Mouse (Mus musculus) heart, adult 2 months (tissue): ENCODE results near the gene Csnk2a2.

ENCODE experiments used
- CTCF ChIP-seq: fragments of 200-600 bp; IDR thresholded peaks from 2 replicates; pipeline ENCODE4 v1.8.1; 2022; ENCODE audit warnings: antibody characterized with exemption, mild to moderate bottlenecking, moderate library complexity
- EP300 ChIP-seq: fragments of 200-500 bp; IDR thresholded peaks from 2 replicates; pipeline ENCODE4 v1.6.1; 2011; ENCODE audit warnings: low read depth, low read length, control low read depth; ENCODE audit not compliant: insufficient read depth
- POLR2A ChIP-seq: fragments of 200-500 bp; IDR thresholded peaks from 2 replicates; pipeline ENCODE4 v1.6.1; 2011; ENCODE audit warnings: mild to moderate bottlenecking, low read depth, low read length, control low read depth; ENCODE audit not compliant: insufficient read depth

GRCm38 (mm10) chr8:95513219-95513618 is 23.4 kb upstream of the Csnk2a2 start:
- TF ChIP-seq CTCF (no peak), EP300 (no peak), POLR2A (no peak)
